Mouse (Mus musculus) lung, embryonic 14.5 days (tissue): ENCODE results near the gene Nox3. TPM values are rescaled to one million over a fixed set of nuclear protein-coding genes. Genes with fewer than 3 reads are reported as not detected.

Source experiments
- ATAC-seq: fragments of 200-750 bp; cut with Nextera tagmentation; 2 replicates; pipeline ENCODE4 v1.8.0; 2017; ENCODE audit warnings: mild to moderate bottlenecking, moderate TSS enrichment, moderate library complexity; ENCODE audit not compliant: insufficient read depth
- DNase-seq: peaks from one replicate; pipeline ENCODE4 v3.0.0-alpha.2; 2015
- H3K27ac ChIP-seq: fragments of 300-500 bp; sonication (generic); 2 replicates; pipeline ENCODE4 v1.5.1; 2014; ENCODE audit warnings: low read depth, mild to moderate bottlenecking, moderate library complexity
- H3K27me3 ChIP-seq: fragments of 300-500 bp; sonication (generic); 2 replicates; pipeline ENCODE4 v1.6.1; 2014; ENCODE audit warnings: low read length, control low read depth; ENCODE audit not compliant: insufficient read depth
- H3K36me3 ChIP-seq: fragments of 300-500 bp; sonication (generic); 2 replicates; pipeline ENCODE4 v1.6.1; 2014; ENCODE audit warnings: control low read depth; ENCODE audit not compliant: insufficient read depth
- H3K4me1 ChIP-seq: fragments of 300-500 bp; sonication (generic); 2 replicates; pipeline ENCODE4 v1.6.1; 2014; ENCODE audit warnings: antibody characterized with exemption, control low read depth; ENCODE audit not compliant: insufficient read depth
- H3K4me2 ChIP-seq: fragments of 300-500 bp; sonication (generic); 2 replicates; pipeline ENCODE4 v1.6.1; 2014; ENCODE audit warnings: mild to moderate bottlenecking
- H3K4me3 ChIP-seq: fragments of 300-500 bp; sonication (generic); 2 replicates; pipeline ENCODE4 v1.5.1; 2014; ENCODE audit warnings: low read depth, low read length
- H3K9ac ChIP-seq: fragments of 300-500 bp; sonication (generic); 2 replicates; pipeline ENCODE4 v1.6.1; 2014
- H3K9me3 ChIP-seq: fragments of 300-500 bp; sonication (generic); 2 replicates; pipeline ENCODE4 v1.6.1; 2016; ENCODE audit warnings: low read depth, low read length, control low read depth
- CTCF ChIP-seq: IDR thresholded peaks from 2 replicates; pipeline ENCODE4 v1.5.1; 2016; ENCODE audit warnings: antibody characterized with exemption, low read depth
- WGBS: fragments of 180-500 bp; shearing (Covaris S2); extraction: QIAGEN DNeasy Blood & Tissue Kit; methylation state at CpG from one replicate; pipeline ENCODE4 v1.1.7; 2014; 5-methylcytosine and 5-hydroxymethylcytosine counted together
- polyA plus RNA-seq: library from polyadenylated mRNA; unstranded; fragments of >200 nt; fragmentation: Nextera tagmentation; extraction: Ambion mirVana; gene quantifications from 2 replicates; pipeline ENCODE4 v1.2.1, GENCODE M21; 2014

Nox3 gene
- polyA plus RNA-seq, 1 experiment from 2014 or later, result not detected

- Histone ChIP-seq H3K36me3 (no peaks in the 10 kb centered on the region), H3K4me2 (no peak overlapping the region), H3K27me3 (peaks cover 3% of the 10 kb centered on the region; the same call in 1 of the 2 replicates), H3K9me3 (no peaks in the 10 kb centered on the region), H3K4me1 (no peaks in the 10 kb centered on the region), H3K27ac (no peak overlapping the region), H3K9ac (no peak overlapping the region), H3K4me3 (no peak overlapping the region)
- ATAC-seq (no peak), DNase-seq (no peak)
- TF ChIP-seq CTCF, result no peak
- 71% methylated on average over 8 of the region's 8 CpGs for WGBS
Measured at GRCm38 (mm10) chr17:3690499-3691258, 5.4 kb downstream of the Nox3 start.

GRCm38 (mm10) chr17:3683662-3684061 lies 12.4 kb downstream of the Nox3 start:
- ATAC-seq, result no peak
- Histone ChIP-seq H3K4me3 (no peak overlapping the region), H3K27me3 (no peaks in the 10 kb centered on the region), H3K4me1 (no peaks in the 10 kb centered on the region), H3K9ac (no peak overlapping the region), H3K27ac (no peak overlapping the region), H3K9me3 (no peaks in the 10 kb centered on the region), H3K36me3 (no peaks in the 10 kb centered on the region), H3K4me2 (no peak overlapping the region)
- TF ChIP-seq CTCF, result no peak
- 26% methylated on average over 3 of the region's 3 CpGs for WGBS
- no peak for DNase-seq

GRCm38 (mm10) chr17:3669226-3669625 lies 26.8 kb downstream of the Nox3 start:
- ATAC-seq (no peak), DNase-seq (peak; percentile 26)
- Histone ChIP-seq H3K4me1 (no peaks in the 10 kb centered on the region), H3K36me3 (no peaks in the 10 kb centered on the region), H3K9me3 (no peaks in the 10 kb centered on the region), H3K27ac (no peak overlapping the region), H3K4me2 (no peak overlapping the region), H3K9ac (no peak overlapping the region), H3K27me3 (no peaks in the 10 kb centered on the region), H3K4me3 (no peak overlapping the region)
- TF ChIP-seq CTCF, result no peak
- 41% methylated on average over 4 of the region's 4 CpGs for WGBS

- no peaks in the 10 kb centered on the region for H3K9me3 ChIP-seq
Measured at GRCm38 (mm10) chr17:3667287-3667686, 28.8 kb downstream of the Nox3 start.

GRCm38 (mm10) chr17:3665321-3665720 lies 30.7 kb downstream of the Nox3 start:
- no peaks in the 10 kb centered on the region for H3K36me3 ChIP-seq
- TF ChIP-seq CTCF, result no peak
- 72% methylated on average over 4 of the region's 4 CpGs for WGBS
- H3K4me3 ChIP-seq, result no peak overlapping the region
- H3K9me3 ChIP-seq, result no peaks in the 10 kb centered on the region
- no peak for ATAC-seq
- H3K27me3 ChIP-seq, result no peaks in the 10 kb centered on the region
- no peaks in the 10 kb centered on the region for H3K4me1 ChIP-seq
- no peak overlapping the region for H3K27ac ChIP-seq
- no peak for DNase-seq
- no peak overlapping the region for H3K4me2 ChIP-seq
- no peak overlapping the region for H3K9ac ChIP-seq

More at GRCm38 (mm10) chr17:3667287-3667686, 28.8 kb downstream of the Nox3 start:
- no peak for DNase-seq
- Histone ChIP-seq H3K4me2 (no peak overlapping the region), H3K36me3 (no peaks in the 10 kb centered on the region), H3K9ac (no peak overlapping the region), H3K4me3 (no peak overlapping the region), H3K27me3 (no peaks in the 10 kb centered on the region), H3K4me1 (no peaks in the 10 kb centered on the region), H3K27ac (no peak overlapping the region)
- WGBS, result 91% methylated on average over 4 of the region's 4 CpGs
- TF ChIP-seq CTCF, result no peak
- ATAC-seq, result no peak

GRCm38 (mm10) chr17:3659497-3659896 lies 36.6 kb downstream of the Nox3 start:
- no peaks in the 10 kb centered on the region for H3K36me3 ChIP-seq
- no peaks in the 10 kb centered on the region for H3K9me3 ChIP-seq
- no peaks in the 10 kb centered on the region for H3K27me3 ChIP-seq
- no peak overlapping the region for H3K9ac ChIP-seq
- no peak for ATAC-seq
- TF ChIP-seq CTCF, result no peak
- H3K4me2 ChIP-seq, result no peak overlapping the region
- no peaks in the 10 kb centered on the region for H3K4me1 ChIP-seq
- no peak overlapping the region for H3K4me3 ChIP-seq
- H3K27ac ChIP-seq, result no peak overlapping the region
- DNase-seq, result peak; percentile 10
- 69% methylated on average over 5 of the region's 5 CpGs for WGBS

- no peaks in the 10 kb centered on the region for H3K27me3 ChIP-seq
- H3K27ac ChIP-seq, result no peak overlapping the region
- H3K36me3 ChIP-seq, result no peaks in the 10 kb centered on the region
- H3K4me2 ChIP-seq, result no peak overlapping the region
- WGBS, result 59% methylated on average over 3 of the region's 3 CpGs
- H3K9me3 ChIP-seq, result no peaks in the 10 kb centered on the region
- H3K9ac ChIP-seq, result no peak overlapping the region
- H3K4me3 ChIP-seq, result no peak overlapping the region
- no peaks in the 10 kb centered on the region for H3K4me1 ChIP-seq
- DNase-seq (no peak), ATAC-seq (no peak)
- TF ChIP-seq CTCF, result no peak
Measured at GRCm38 (mm10) chr17:3650377-3650776, 45.7 kb downstream of the Nox3 start.
